Mouse (Mus musculus) intestine, embryonic 14.5 days (tissue): ENCODE measurements around the gene Anpep. TPM values are rescaled to one million over a fixed set of nuclear protein-coding genes. Genes with fewer than 3 reads are reported as not detected.
"Not testable (repeated sequence)": the region's sequence is repeated elsewhere in the genome, so short reads cannot be mapped to it uniquely, and the experiment has no call there.

Source experiments
- ATAC-seq: fragments of 200-750 bp; cut with Nextera tagmentation; replicated peaks from 2 replicates; pipeline ENCODE4 v1.8.0; 2017; ENCODE audit warnings: low read depth, moderate number of reproducible peaks, moderate TSS enrichment, moderate library complexity; ENCODE audit not compliant: low FRiP score, low TSS enrichment
- DNase-seq: peaks from one replicate; pipeline ENCODE4 v3.0.0-alpha.2; 2018; ENCODE audit warnings: low spot score
- H3K27ac ChIP-seq: fragments of 300-500 bp; sonication (generic); 2 replicates; pipeline ENCODE4 v1.5.1; 2014; ENCODE audit warnings: low read depth, mild to moderate bottlenecking, control low read depth
- H3K27me3 ChIP-seq: fragments of 300-500 bp; sonication (generic); replicated peaks from 2 replicates; pipeline ENCODE4 v1.6.1; 2014; ENCODE audit warnings: low read length, control low read depth; ENCODE audit not compliant: control insufficient read depth, insufficient read depth
- H3K36me3 ChIP-seq: fragments of 300-500 bp; sonication (generic); 2 replicates; pipeline ENCODE4 v1.6.1; 2014; ENCODE audit warnings: low read length, control low read depth; ENCODE audit not compliant: control insufficient read depth, insufficient read depth
- H3K4me1 ChIP-seq: fragments of 300-500 bp; sonication (generic); replicated peaks from 2 replicates; pipeline ENCODE4 v1.6.1; 2014; ENCODE audit warnings: low read length, control low read depth, mixed read lengths; ENCODE audit not compliant: control insufficient read depth, insufficient read depth
- H3K4me2 ChIP-seq: fragments of 300-500 bp; sonication (generic); 2 replicates; pipeline ENCODE4 v1.6.1; 2014; ENCODE audit warnings: low read length
- H3K4me3 ChIP-seq: fragments of 300-500 bp; sonication (generic); 2 replicates; pipeline ENCODE4 v1.5.1; 2014; ENCODE audit warnings: low read depth, low read length, control low read depth, mixed read lengths
- H3K9ac ChIP-seq: fragments of 300-500 bp; sonication (generic); 2 replicates; pipeline ENCODE4 v1.6.1; 2014; ENCODE audit warnings: mild to moderate bottlenecking, low read length
- H3K9me3 ChIP-seq: fragments of 300-500 bp; sonication (generic); 2 replicates; pipeline ENCODE4 v1.6.1; 2016; ENCODE audit warnings: low read length, control low read depth; ENCODE audit not compliant: control insufficient read depth
- WGBS: fragments of 180-500 bp; shearing (Covaris S2); extraction: QIAGEN DNeasy Blood & Tissue Kit; methylation state at CpG from one replicate; pipeline ENCODE4 v1.1.7; 2014; 5-methylcytosine and 5-hydroxymethylcytosine counted together
- polyA plus RNA-seq: library from polyadenylated mRNA; unstranded; fragments of >200 nt; fragmentation: Nextera tagmentation; extraction: Ambion mirVana; gene quantifications from 2 replicates; pipeline ENCODE4 v1.2.1, GENCODE M21; 2014

Anpep gene
- polyA plus RNA-seq, 1 experiment from 2014 or later, result 94.9 TPM

- H3K36me3 ChIP-seq, result no peaks in the 10 kb centered on the region
- 18% methylated on average over 5 of the region's 5 CpGs for WGBS
Observed at GRCm38 (mm10) chr7:79798606-79799005, 62.3 kb downstream of the Anpep start.

GRCm38 (mm10) chr7:79793688-79794087 lies 67.2 kb downstream of the Anpep start, which contains the start of gene Mesp1:
TSS of gene Mesp1 (minus strand) at chr7:79793788.
- no peaks in the 10 kb centered on the region for H3K9me3 ChIP-seq
- no peaks in the 10 kb centered on the region for H3K36me3 ChIP-seq
- 67% methylated on average over 6 of the region's 6 CpGs for WGBS
- peak within 1 kb of the TSS; percentile 27 for H3K9ac ChIP-seq
- no peak for ATAC-seq
- 0 out of 2 replicates have a peak, but pooled peaks cover 4% of the 10 kb centered on the region for H3K4me1 ChIP-seq
- peak within 1 kb of the TSS; percentile 41 for H3K4me3 ChIP-seq
- peaks cover 49% of the 10 kb centered on the region for H3K27me3 ChIP-seq
- no peak for DNase-seq
- H3K27ac ChIP-seq, result no peak within 1 kb of the TSS
- peak within 1 kb of the TSS; percentile 81 for H3K4me2 ChIP-seq

More at GRCm38 (mm10) chr7:79798606-79799005, 62.3 kb downstream of the Anpep start:
- no peaks in the 10 kb centered on the region for H3K4me1 ChIP-seq
- no peaks in the 10 kb centered on the region for H3K9me3 ChIP-seq
- no peak overlapping the region for H3K27ac ChIP-seq
- no peak overlapping the region for H3K9ac ChIP-seq
- peaks cover 19% of the 10 kb centered on the region for H3K27me3 ChIP-seq
- H3K4me3 ChIP-seq, result no peak overlapping the region
- ATAC-seq (no peak; the same call in 1 of the 2 replicates), DNase-seq (no peak)
- no peak overlapping the region for H3K4me2 ChIP-seq

- Histone ChIP-seq H3K27me3 (peaks cover 49% of the 10 kb centered on the region), H3K27ac (no peak overlapping the region), H3K36me3 (no peaks in the 10 kb centered on the region), H3K4me1 (0 out of 2 replicates have a peak, but pooled peaks cover 4% of the 10 kb centered on the region), H3K9me3 (no peaks in the 10 kb centered on the region), H3K4me3 (peak overlapping the region; percentile 41), H3K9ac (peak overlapping the region; percentile 27), H3K4me2 (peak overlapping the region; percentile 81)
- WGBS, result 1% methylated on average over 80 of the region's 80 CpGs
- ATAC-seq (peak; percentile 37), DNase-seq (peak; percentile 83)
Observed at GRCm38 (mm10) chr7:79792635-79793421, 68.0 kb downstream of the Anpep start.

- H3K4me2 ChIP-seq, DNase-seq, H3K27ac ChIP-seq, H3K36me3 ChIP-seq, H3K9me3 ChIP-seq, H3K4me3 ChIP-seq, ATAC-seq, H3K4me1 ChIP-seq, H3K9ac ChIP-seq: not testable (repeated sequence)
- H3K27me3 ChIP-seq, result peaks cover 42% of the 10 kb centered on the region
- 28% methylated on average over 2 of the region's 2 CpGs for WGBS
Observed at GRCm38 (mm10) chr7:79789812-79790211, 71.0 kb downstream of the Anpep start.

- DNase-seq (peak; percentile 86), ATAC-seq (peak; percentile 56)
- no peaks in the 10 kb centered on the region for H3K36me3 ChIP-seq
- H3K4me3 ChIP-seq, result no peak overlapping the region
- peaks cover 7% of the 10 kb centered on the region for H3K27me3 ChIP-seq
- H3K4me2 ChIP-seq, result no peak overlapping the region
- H3K27ac ChIP-seq, result no peak overlapping the region
- H3K4me1 ChIP-seq, result no peaks in the 10 kb centered on the region
- no peaks in the 10 kb centered on the region for H3K9me3 ChIP-seq
- 21% methylated on average over 6 of the region's 6 CpGs for WGBS
- no peak overlapping the region for H3K9ac ChIP-seq
Observed at GRCm38 (mm10) chr7:79786295-79786694, 74.6 kb downstream of the Anpep start.

- Histone ChIP-seq H3K4me1 (peaks cover 3% of the 10 kb centered on the region; the same call in 1 of the 2 replicates), H3K27ac (no peak overlapping the region), H3K27me3 (no peaks in the 10 kb centered on the region), H3K9me3 (no peaks in the 10 kb centered on the region), H3K9ac (no peak overlapping the region), H3K36me3 (no peaks in the 10 kb centered on the region), H3K4me2 (no peak overlapping the region), H3K4me3 (no peak overlapping the region)
- no peak for ATAC-seq
- 87% methylated on average over 2 of the region's 2 CpGs for WGBS
- no peak for DNase-seq
Observed at GRCm38 (mm10) chr7:79782516-79782855, 78.4 kb downstream of the Anpep start.

- H3K27ac ChIP-seq, result no peak overlapping the region
- H3K4me3 ChIP-seq, result no peak overlapping the region
- H3K9ac ChIP-seq, result no peak overlapping the region
- no peaks in the 10 kb centered on the region for H3K27me3 ChIP-seq
- no peak for DNase-seq
- H3K36me3 ChIP-seq, result no peaks in the 10 kb centered on the region
- peaks cover 3% of the 10 kb centered on the region; the same call in 1 of the 2 replicates for H3K4me1 ChIP-seq
- no peaks in the 10 kb centered on the region for H3K9me3 ChIP-seq
- 77% methylated on average over 11 of the region's 11 CpGs for WGBS
- ATAC-seq, result no peak
- no peak overlapping the region for H3K4me2 ChIP-seq
Observed at GRCm38 (mm10) chr7:79781826-79782515, 78.9 kb downstream of the Anpep start.

GRCm38 (mm10) chr7:79780647-79781626 lies 79.9 kb downstream of the Anpep start:
- peak overlapping the region; percentile 20 for H3K4me3 ChIP-seq
- no peaks in the 10 kb centered on the region for H3K9me3 ChIP-seq
- H3K36me3 ChIP-seq, result no peaks in the 10 kb centered on the region
- no peak overlapping the region for H3K27ac ChIP-seq
- H3K9ac ChIP-seq, result peak overlapping the region; percentile 37; the same call in 1 of the 2 replicates
- H3K27me3 ChIP-seq, result no peaks in the 10 kb centered on the region
- DNase-seq, result peak; percentile 92
- WGBS, result 29% methylated on average over 16 of the region's 16 CpGs
- peak overlapping the region; percentile 44 for H3K4me2 ChIP-seq
- peak; percentile 29; the same call in 1 of the 2 replicates for ATAC-seq
- H3K4me1 ChIP-seq, result peaks cover 3% of the 10 kb centered on the region; the same call in 1 of the 2 replicates
